Mouse (Mus musculus): ENCODE measurements around the gene Larp4. TPM values are rescaled to one million over a fixed set of nuclear protein-coding genes. Genes with fewer than 3 reads are reported as not detected.

Larp4 gene
- polyA plus RNA-seq, 1 experiment from 2014 or later: 17.3 TPM

DNA sequence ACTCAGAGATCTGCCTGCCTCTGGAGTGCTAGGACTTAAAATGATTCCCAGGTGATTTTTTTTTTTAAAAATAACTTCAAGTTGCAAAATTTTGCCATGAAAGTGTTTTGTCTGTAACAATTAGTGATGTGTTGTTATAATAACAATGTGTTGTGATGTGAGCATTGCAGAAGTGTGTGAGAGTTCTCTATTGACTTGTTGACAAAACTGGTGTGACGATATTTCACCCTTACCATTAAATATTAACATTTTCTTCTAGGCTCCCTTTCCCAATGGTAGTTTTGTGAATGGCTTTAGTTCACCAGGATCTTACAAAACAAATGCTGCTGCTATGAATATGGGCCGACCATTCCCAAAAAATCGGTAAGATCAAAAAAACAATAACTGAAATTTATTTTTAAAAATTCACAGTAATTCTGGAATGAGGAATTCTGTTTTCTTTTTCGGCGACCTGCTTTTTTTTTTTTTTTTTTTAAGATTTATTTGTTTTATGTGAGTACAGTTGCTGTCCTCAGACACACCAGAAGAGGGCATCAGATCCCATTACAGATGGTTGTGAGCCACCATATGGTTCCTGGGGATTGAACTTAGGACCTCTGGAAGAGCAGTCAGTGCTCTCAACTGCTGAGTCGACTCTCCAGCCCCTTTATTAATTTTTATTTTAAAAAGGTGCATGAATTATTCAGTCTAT is 27.4 kb downstream of the Larp4 start:
- Histone ChIP-seq H3K36me3 (replicated peaks; ENCODE audit: insufficient read depth, low read length) (peaks cover 48% of the 10 kb centered on the region), H3K27ac (ENCODE audit: low read depth) (no peak overlapping the region), H3K4me1 (ENCODE audit: insufficient read depth) (no peaks in the 10 kb centered on the region), H3K4me3 (ENCODE audit: low read depth, low read length) (no peak overlapping the region), H3K27me3 (ENCODE audit: insufficient read depth, low read length) (no peaks in the 10 kb centered on the region), H3K9me3 (ENCODE audit: low read length) (no peaks in the 10 kb centered on the region), H3K4me2 (ENCODE audit: low read depth, low read length) (no peak overlapping the region), H3K9ac (replicated peaks) (no peak overlapping the region)
- ATAC-seq: peak; percentile 66
- no peak for DNase-seq
- WGBS (ENCODE audit: insufficient replicate concordance): 80% methylated on average over 6 of the region's 6 CpGs
- TF ChIP-seq CTCF (IDR thresholded peaks at IDR 0.05; ENCODE audit: low read depth): no peak

GRCm38 (mm10) chr15:99999390-99999789 is 29.5 kb downstream of the Larp4 start:
- Histone ChIP-seq H3K27ac (ENCODE audit: low read depth) (no peak overlapping the region), H3K9me3 (ENCODE audit: low read length) (no peaks in the 10 kb centered on the region), H3K27me3 (ENCODE audit: insufficient read depth, low read length) (no peaks in the 10 kb centered on the region), H3K4me1 (ENCODE audit: insufficient read depth) (no peaks in the 10 kb centered on the region), H3K4me3 (ENCODE audit: low read depth, low read length) (no peak overlapping the region), H3K9ac (replicated peaks) (no peak overlapping the region), H3K4me2 (ENCODE audit: low read depth, low read length) (no peak overlapping the region), H3K36me3 (replicated peaks; ENCODE audit: insufficient read depth, low read length) (peaks cover 50% of the 10 kb centered on the region)
- DNase-seq: no peak
- ATAC-seq: no peak
- 71% methylated on average over 1 of the region's 1 CpGs for WGBS (ENCODE audit: insufficient replicate concordance)
- TF ChIP-seq EP300 (IDR thresholded peaks at IDR 0.05; ENCODE audit: low read depth): no peak
- TF ChIP-seq CTCF (IDR thresholded peaks at IDR 0.05; ENCODE audit: low read depth): no peak

- H3K4me1 ChIP-seq (ENCODE audit: insufficient read depth): no peaks in the 10 kb centered on the region
- no peaks in the 10 kb centered on the region for H3K27me3 ChIP-seq (ENCODE audit: insufficient read depth, low read length)
- no peak for ATAC-seq
- TF ChIP-seq CTCF (IDR thresholded peaks at IDR 0.05; ENCODE audit: low read depth) (no peak), EP300 (IDR thresholded peaks at IDR 0.05; ENCODE audit: low read depth) (no peak)
- 66% methylated on average over 7 of the region's 7 CpGs for WGBS (ENCODE audit: insufficient replicate concordance)
- no peak overlapping the region for H3K4me3 ChIP-seq (ENCODE audit: low read depth, low read length)
- no peaks in the 10 kb centered on the region for H3K9me3 ChIP-seq (ENCODE audit: low read length)
- H3K27ac ChIP-seq (ENCODE audit: low read depth): no peak overlapping the region
- H3K36me3 ChIP-seq (replicated peaks; ENCODE audit: insufficient read depth, low read length): peaks cover 67% of the 10 kb centered on the region
- H3K4me2 ChIP-seq (ENCODE audit: low read depth, low read length): no peak overlapping the region
- DNase-seq: no peak
- no peak overlapping the region for H3K9ac ChIP-seq (replicated peaks)
These were observed 34.9 kb downstream of the Larp4 start for GRCm38 (mm10) chr15:100004677-100005273.

DNA sequence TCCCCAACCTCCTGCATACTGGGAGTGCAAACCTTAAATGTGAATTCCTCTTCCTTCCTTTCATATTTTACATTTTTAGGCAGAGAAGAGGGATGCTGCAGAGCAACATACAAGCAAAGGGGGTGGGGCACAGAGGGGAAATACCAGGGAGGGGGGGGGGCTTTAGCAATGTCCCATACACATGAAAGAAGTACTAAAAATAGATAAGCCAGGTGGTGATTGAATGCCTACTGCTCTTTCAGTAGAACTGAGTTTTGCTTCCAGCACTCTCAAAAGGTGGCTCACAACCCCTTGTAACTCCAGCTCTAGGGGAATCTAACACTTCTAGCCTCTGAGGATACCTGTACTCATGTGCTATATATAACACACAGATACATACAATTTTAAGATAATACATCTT is 36.3 kb downstream of the Larp4 start:
- DNase-seq: no peak
- Histone ChIP-seq H3K27me3 (ENCODE audit: insufficient read depth, low read length) (no peaks in the 10 kb centered on the region), H3K4me1 (ENCODE audit: insufficient read depth) (no peaks in the 10 kb centered on the region), H3K4me3 (ENCODE audit: low read depth, low read length) (no peak overlapping the region), H3K27ac (ENCODE audit: low read depth) (no peak overlapping the region), H3K9me3 (ENCODE audit: low read length) (no peaks in the 10 kb centered on the region), H3K4me2 (ENCODE audit: low read depth, low read length) (no peak overlapping the region), H3K9ac (replicated peaks) (no peak overlapping the region), H3K36me3 (replicated peaks; ENCODE audit: insufficient read depth, low read length) (peaks cover 70% of the 10 kb centered on the region)
- ATAC-seq: no peak
- TF ChIP-seq CTCF (IDR thresholded peaks at IDR 0.05; ENCODE audit: low read depth): no peak
- TF ChIP-seq EP300 (IDR thresholded peaks at IDR 0.05; ENCODE audit: low read depth): no peak

- no peaks in the 10 kb centered on the region for H3K9me3 ChIP-seq (ENCODE audit: low read length)
- H3K4me1 ChIP-seq (ENCODE audit: insufficient read depth): no peaks in the 10 kb centered on the region
- H3K9ac ChIP-seq (replicated peaks): no peak overlapping the region
- H3K4me2 ChIP-seq (ENCODE audit: low read depth, low read length): no peak overlapping the region
- no peak overlapping the region for H3K27ac ChIP-seq (ENCODE audit: low read depth)
- peaks cover 2% of the 10 kb centered on the region for H3K36me3 ChIP-seq (replicated peaks; ENCODE audit: insufficient read depth, low read length)
- no peaks in the 10 kb centered on the region for H3K27me3 ChIP-seq (ENCODE audit: insufficient read depth, low read length)
- TF ChIP-seq EP300 (IDR thresholded peaks at IDR 0.05; ENCODE audit: low read depth) (no peak), CTCF (IDR thresholded peaks at IDR 0.05; ENCODE audit: low read depth) (no peak)
- no peak overlapping the region for H3K4me3 ChIP-seq (ENCODE audit: low read depth, low read length)
- 76% methylated on average over 6 of the region's 6 CpGs for WGBS (ENCODE audit: insufficient replicate concordance)
- no peak for DNase-seq
- no peak for ATAC-seq
These were observed 48.5 kb downstream of the Larp4 start for GRCm38 (mm10) chr15:100018280-100018899.

GRCm38 (mm10) chr15:100021175-100021574 is 51.3 kb downstream of the Larp4 start:
- Histone ChIP-seq H3K27ac (ENCODE audit: low read depth) (no peak overlapping the region), H3K4me1 (ENCODE audit: insufficient read depth) (peaks cover 4% of the 10 kb centered on the region; the same call in 1 of the 2 replicates)
- DNase-seq: no peak

More at GRCm38 (mm10) chr15:100021175-100021574, 51.3 kb downstream of the Larp4 start:
- H3K27me3 ChIP-seq (ENCODE audit: insufficient read depth, low read length): no peaks in the 10 kb centered on the region
- 89% methylated on average over 1 of the region's 1 CpGs for WGBS (ENCODE audit: insufficient replicate concordance)
- no peak overlapping the region for H3K4me2 ChIP-seq (ENCODE audit: low read depth, low read length)
- peaks cover 2% of the 10 kb centered on the region; the same call in 1 of the 2 replicates for H3K36me3 ChIP-seq (replicated peaks; ENCODE audit: insufficient read depth, low read length)
- no peak overlapping the region for H3K4me3 ChIP-seq (ENCODE audit: low read depth, low read length)
- ATAC-seq: no peak
- no peaks in the 10 kb centered on the region for H3K9me3 ChIP-seq (ENCODE audit: low read length)
- no peak for TF ChIP-seq CTCF (IDR thresholded peaks at IDR 0.05; ENCODE audit: low read depth)
- TF ChIP-seq EP300 (IDR thresholded peaks at IDR 0.05; ENCODE audit: low read depth): no peak
- H3K9ac ChIP-seq (replicated peaks): no peak overlapping the region
